Mouse (Mus musculus) limb, embryonic 10.5 days (tissue): ENCODE data around the gene Eif2ak3. TPM values are rescaled to one million over a fixed set of nuclear protein-coding genes. Genes with fewer than 3 reads are reported as not detected.
A peak's percentile ranks its signal among the peaks of the same experiment; 100 is the strongest.
"Not testable (repeated sequence)": the region's sequence is repeated elsewhere in the genome, so short reads cannot be mapped to it uniquely, and the experiment has no call there.

ENCODE experiments used
- DNase-seq: peaks from one replicate; pipeline ENCODE4 v3.0.0-alpha.2; 2017; ENCODE audit warnings: low spot score
- H3K27ac ChIP-seq: fragments of 300-500 bp; sonication (generic); 2 replicates; pipeline ENCODE4 v1.5.1; 2016; ENCODE audit warnings: mild to moderate bottlenecking
- H3K27me3 ChIP-seq: fragments of 300-500 bp; sonication (generic); 2 replicates; pipeline ENCODE4 v1.6.1; 2016; ENCODE audit warnings: low read depth, mild to moderate bottlenecking; ENCODE audit not compliant: poor library complexity, severe bottlenecking
- H3K36me3 ChIP-seq: fragments of 300-500 bp; sonication (generic); 2 replicates; pipeline ENCODE4 v1.6.1; 2016; ENCODE audit warnings: mild to moderate bottlenecking, moderate library complexity
- H3K4me1 ChIP-seq: fragments of 300-500 bp; sonication (generic); 2 replicates; pipeline ENCODE4 v1.6.1; 2016
- H3K4me3 ChIP-seq: fragments of 300-500 bp; sonication (generic); 2 replicates; pipeline ENCODE4 v1.5.1; 2016; ENCODE audit warnings: mild to moderate bottlenecking, moderate library complexity
- H3K9me3 ChIP-seq: fragments of 300-500 bp; sonication (generic); replicated peaks from 2 replicates; pipeline ENCODE4 v1.6.1; 2016; ENCODE audit warnings: mild to moderate bottlenecking
- WGBS: fragments of 180-500 bp; shearing (Covaris S2); methylation state at CpG from one replicate; pipeline ENCODE4 v1.1.7; 2016; 5-methylcytosine and 5-hydroxymethylcytosine counted together
- polyA plus RNA-seq: library from polyadenylated mRNA; unstranded; fragments of >200 nt; fragmentation: Nextera tagmentation; extraction: Ambion mirVana; gene quantifications from 2 replicates; pipeline ENCODE4 v1.2.1, GENCODE M21; 2016

Gene Eif2ak3
- polyA plus RNA-seq, 1 experiment from 2014 or later: 9.7 TPM

DNA sequence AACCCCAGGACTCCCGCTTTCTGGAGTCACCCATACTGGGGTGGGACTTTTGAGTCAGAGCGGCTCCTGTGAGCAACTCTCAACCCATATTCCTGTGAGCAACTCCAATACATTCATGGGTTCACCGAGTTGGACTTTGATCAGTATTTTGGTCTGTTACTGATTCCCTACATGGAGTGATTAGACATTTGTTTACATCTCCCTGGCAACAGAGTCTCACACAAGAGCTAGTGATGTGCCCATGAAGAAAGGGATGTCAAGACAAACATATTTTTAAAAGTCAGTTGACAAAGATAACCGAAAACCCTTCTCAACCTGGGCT is 29.7 kb upstream of the Eif2ak3 start:
- WGBS: 90% methylated on average over 4 of the region's 4 CpGs
- Histone ChIP-seq H3K27ac (no peak overlapping the region), H3K9me3 (no peaks in the 10 kb centered on the region), H3K4me1 (peaks cover 3% of the 10 kb centered on the region; the same call in 1 of the 2 replicates), H3K27me3 (no peaks in the 10 kb centered on the region), H3K36me3 (no peaks in the 10 kb centered on the region), H3K4me3 (no peak overlapping the region)
- no peak for DNase-seq

DNA sequence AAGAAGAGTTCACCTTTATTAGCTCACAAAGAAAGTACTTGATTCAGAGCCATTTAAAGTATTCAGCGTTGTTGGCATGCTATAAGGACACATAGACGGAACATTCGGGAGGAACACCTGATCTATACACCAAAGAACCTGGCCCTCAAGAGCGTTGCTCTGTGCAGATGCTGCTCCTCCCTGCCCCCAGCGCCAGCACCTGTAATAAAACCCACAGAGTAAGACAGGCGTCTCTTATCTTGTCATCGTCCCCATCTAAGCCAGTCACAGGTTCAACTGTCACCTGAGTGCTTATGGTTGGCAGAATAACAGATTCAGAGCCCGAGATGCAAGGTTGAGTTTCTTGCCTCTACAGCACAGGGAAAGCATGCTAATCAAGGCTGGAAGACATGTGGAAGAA is 28.8 kb upstream of the Eif2ak3 start:
- H3K4me1 ChIP-seq: peaks cover 3% of the 10 kb centered on the region; the same call in 1 of the 2 replicates
- H3K9me3 ChIP-seq: no peaks in the 10 kb centered on the region
- 83% methylated on average over 8 of the region's 8 CpGs for WGBS
- no peak for DNase-seq
- no peak overlapping the region for H3K27ac ChIP-seq
- H3K36me3 ChIP-seq: no peaks in the 10 kb centered on the region
- H3K4me3 ChIP-seq: no peak overlapping the region
- no peaks in the 10 kb centered on the region for H3K27me3 ChIP-seq

DNA sequence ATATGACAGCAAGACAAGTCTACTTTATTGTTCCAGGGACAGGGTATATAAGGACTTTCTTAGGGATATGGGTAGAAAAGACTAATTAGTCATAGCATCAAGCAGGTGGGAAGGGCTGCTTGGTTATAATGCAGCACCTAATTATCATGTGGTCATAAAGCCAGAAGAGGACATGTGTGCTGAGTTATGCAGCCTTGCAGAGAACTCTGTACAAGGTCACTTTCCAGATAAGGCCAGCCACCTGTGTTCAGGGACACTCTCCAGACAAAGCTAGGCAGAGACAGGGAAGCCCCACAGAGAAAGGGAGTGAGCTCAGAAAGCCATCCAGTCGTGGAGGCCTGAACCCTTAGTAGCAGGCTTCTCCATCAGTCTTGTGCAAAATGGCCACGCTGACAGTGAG is 22.7 kb upstream of the Eif2ak3 start:
- Histone ChIP-seq H3K4me1 (peaks cover 12% of the 10 kb centered on the region), H3K27ac (no peak overlapping the region), H3K27me3 (no peaks in the 10 kb centered on the region), H3K36me3 (no peaks in the 10 kb centered on the region), H3K9me3 (no peaks in the 10 kb centered on the region), H3K4me3 (no peak overlapping the region)
- 78% methylated on average over 2 of the region's 2 CpGs for WGBS
- no peak for DNase-seq

DNA sequence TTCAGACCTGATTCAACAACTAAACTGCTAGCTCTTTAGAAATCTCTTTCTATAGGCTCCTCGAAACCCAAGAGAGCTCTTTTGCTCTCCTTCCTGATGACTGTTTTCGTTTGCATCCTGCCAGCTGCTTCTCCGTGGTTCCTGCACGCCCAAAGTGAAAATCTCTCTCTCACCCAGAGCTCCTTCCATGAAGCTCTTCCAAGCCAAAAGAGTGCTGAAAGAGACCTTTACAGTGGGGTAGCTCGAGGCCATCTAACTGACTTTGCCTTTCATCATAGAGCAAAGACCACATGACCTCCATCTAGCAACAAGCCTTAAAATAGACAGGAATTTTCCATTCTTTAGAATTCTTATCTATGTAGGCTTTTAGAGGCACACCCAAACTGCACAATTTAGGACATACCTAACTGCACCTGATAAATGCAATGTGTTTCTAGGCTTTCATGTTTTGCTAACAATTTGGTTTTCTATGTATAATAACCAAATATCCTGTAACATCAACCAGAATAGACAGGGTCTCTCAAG is 21.9 kb upstream of the Eif2ak3 start:
- H3K4me1 ChIP-seq: peaks cover 12% of the 10 kb centered on the region
- 68% methylated on average over 5 of the region's 5 CpGs for WGBS
- no peaks in the 10 kb centered on the region for H3K9me3 ChIP-seq
- DNase-seq: no peak
- no peak overlapping the region for H3K4me3 ChIP-seq
- H3K27me3 ChIP-seq: no peaks in the 10 kb centered on the region
- H3K36me3 ChIP-seq: no peaks in the 10 kb centered on the region
- no peak overlapping the region for H3K27ac ChIP-seq

DNA sequence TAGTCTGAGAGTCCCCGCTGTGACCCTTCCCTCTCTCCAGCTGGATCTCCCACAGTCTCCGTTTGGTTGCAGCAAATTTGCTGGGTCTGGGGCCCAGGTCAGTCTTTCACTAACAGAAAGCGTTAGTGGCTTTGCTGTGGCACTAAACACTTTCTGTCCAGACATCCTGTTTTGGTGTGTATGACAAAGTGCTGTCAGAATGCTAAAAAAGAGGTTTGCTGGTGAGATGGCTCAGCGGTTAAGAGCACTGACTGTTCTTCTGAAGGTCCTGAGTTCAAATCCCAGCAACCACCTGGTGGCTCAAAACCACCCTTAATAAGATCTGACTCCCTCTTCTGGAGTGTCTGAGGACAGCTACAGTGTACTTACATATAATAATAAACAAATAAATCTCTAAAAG is 21.0 kb upstream of the Eif2ak3 start:
- H3K27me3 ChIP-seq, H3K27ac ChIP-seq, H3K36me3 ChIP-seq, H3K4me3 ChIP-seq, DNase-seq, H3K9me3 ChIP-seq: not testable (repeated sequence)
- H3K4me1 ChIP-seq: peaks cover 12% of the 10 kb centered on the region
- whole genome bisulfite sequencing: 79% methylated on average over 4 of the region's 4 CpGs

DNA sequence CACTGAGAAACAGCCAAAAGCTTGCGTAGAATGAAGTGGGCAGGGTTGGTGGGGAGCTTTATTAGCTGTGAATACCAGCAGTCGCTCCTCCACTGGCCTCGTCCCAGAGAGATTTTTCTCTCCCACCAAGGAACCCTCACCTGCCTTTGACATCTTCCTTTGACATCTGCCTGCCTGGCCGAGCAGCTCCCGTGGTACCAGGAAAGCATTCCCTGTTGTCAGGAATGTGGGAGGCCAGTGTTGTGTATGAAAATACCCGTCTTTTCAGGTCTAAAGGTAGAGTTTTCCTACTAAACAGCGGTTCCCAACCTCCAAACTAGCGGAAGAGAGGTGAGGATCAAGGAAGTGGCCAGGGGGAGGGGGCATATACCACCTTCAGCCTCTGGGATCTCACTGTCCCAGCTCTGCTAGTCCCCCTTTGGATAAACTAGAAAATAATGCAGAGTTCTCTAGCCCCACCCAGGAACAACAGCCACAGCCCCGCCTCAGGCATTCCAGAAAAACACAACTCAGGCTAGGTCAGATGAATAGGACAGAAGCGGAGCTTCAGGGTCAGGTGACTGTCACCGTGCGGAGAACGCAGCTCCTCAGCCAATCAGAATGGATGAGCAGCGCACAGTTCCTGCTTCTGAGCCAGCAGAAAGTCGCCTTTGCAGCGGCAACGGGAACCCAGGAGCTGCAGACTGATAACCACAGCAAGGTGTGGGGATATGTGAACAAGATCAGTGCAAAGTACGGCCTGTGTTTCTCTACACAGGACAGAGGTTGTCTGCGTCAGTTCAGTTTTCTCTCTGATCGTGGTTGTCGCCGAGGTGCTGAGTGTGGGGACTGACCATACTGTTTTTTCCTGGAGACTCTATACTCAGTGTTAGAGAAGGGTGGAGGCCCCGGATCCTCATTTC is 20.0 kb upstream of the Eif2ak3 start:
- Histone ChIP-seq H3K4me1 (peaks cover 12% of the 10 kb centered on the region), H3K27ac (peak overlapping the region; percentile 38; the same call in 1 of the 2 replicates), H3K36me3 (no peaks in the 10 kb centered on the region), H3K9me3 (no peaks in the 10 kb centered on the region), H3K4me3 (peak overlapping the region; percentile 54), H3K27me3 (no peaks in the 10 kb centered on the region)
- WGBS: 11% methylated on average over 23 of the region's 23 CpGs
- DNase-seq: peak; percentile 61

DNA sequence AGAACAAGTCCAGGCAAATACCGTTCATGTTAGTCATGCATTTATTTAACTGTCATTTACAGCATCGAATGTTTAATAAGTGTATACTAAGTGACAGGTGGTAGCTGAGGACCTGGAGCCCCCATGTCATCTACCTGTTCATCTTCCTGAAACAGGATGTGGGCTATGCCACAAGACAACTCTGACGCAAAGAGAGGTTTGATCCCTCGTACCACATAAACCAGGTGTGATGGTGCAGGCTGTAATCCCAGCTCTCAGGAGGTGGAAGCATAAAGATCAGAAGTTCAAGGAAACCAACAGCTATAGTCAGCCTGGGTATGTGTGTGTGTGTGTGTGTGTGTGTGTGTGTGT is 19.4 kb upstream of the Eif2ak3 start:
- no peak overlapping the region for H3K27ac ChIP-seq
- DNase-seq: no peak

DNA sequence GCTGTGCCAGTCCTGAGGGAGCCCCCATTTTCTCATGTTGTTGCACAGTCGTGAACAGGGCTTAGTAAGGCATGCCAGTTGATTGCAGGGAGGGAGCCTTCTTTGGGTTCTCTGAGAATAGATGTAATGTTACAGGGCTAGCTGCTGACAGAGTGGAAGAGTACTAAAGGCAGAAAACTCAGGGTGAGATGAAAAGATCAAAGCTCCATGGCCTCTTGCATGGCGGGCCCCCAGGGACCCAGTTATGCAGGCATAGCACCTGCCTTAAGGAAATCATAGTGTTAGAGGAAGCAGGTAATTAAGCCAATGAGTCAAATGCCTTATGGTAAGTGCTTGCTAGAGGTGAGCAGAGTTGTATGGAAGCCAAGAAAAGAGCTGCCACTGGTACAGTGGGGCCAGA is 14.9 kb upstream of the Eif2ak3 start:
- H3K4me3 ChIP-seq: no peak overlapping the region
- no peaks in the 10 kb centered on the region for H3K27me3 ChIP-seq
- H3K27ac ChIP-seq: no peak overlapping the region
- H3K4me1 ChIP-seq: peaks cover 8% of the 10 kb centered on the region
- H3K36me3 ChIP-seq: no peaks in the 10 kb centered on the region
- 52% methylated on average over 2 of the region's 2 CpGs for WGBS
- no peaks in the 10 kb centered on the region for H3K9me3 ChIP-seq
- no peak for DNase-seq

More for the DNA sequence above, 19.4 kb upstream of the Eif2ak3 start:
- no peaks in the 10 kb centered on the region for H3K27me3 ChIP-seq
- H3K36me3 ChIP-seq: no peaks in the 10 kb centered on the region
- WGBS: 53% methylated on average over 4 of the region's 4 CpGs
- H3K9me3 ChIP-seq: no peaks in the 10 kb centered on the region
- H3K4me3 ChIP-seq: peak overlapping the region; percentile 54
- H3K4me1 ChIP-seq: peaks cover 12% of the 10 kb centered on the region

DNA sequence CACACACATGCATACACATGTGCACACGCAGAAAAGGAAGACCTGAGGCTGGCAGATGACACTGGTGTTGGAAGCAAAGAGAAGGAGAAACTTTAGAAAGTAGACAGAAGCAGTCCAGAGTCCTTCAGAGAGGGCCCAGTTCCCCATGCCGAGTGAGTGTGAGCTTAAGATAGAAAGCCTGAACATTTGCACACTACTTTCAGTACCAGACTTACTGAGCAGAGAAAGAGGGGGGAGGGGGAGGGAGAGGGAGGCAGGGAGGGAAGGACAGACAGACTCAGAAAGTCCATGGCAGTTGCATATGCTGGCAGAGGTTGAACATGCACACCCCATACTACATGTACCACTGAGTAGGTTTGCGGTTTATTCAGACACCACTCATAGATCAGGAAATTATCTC is 13.8 kb upstream of the Eif2ak3 start:
- WGBS: 86% methylated on average over 3 of the region's 3 CpGs

DNA sequence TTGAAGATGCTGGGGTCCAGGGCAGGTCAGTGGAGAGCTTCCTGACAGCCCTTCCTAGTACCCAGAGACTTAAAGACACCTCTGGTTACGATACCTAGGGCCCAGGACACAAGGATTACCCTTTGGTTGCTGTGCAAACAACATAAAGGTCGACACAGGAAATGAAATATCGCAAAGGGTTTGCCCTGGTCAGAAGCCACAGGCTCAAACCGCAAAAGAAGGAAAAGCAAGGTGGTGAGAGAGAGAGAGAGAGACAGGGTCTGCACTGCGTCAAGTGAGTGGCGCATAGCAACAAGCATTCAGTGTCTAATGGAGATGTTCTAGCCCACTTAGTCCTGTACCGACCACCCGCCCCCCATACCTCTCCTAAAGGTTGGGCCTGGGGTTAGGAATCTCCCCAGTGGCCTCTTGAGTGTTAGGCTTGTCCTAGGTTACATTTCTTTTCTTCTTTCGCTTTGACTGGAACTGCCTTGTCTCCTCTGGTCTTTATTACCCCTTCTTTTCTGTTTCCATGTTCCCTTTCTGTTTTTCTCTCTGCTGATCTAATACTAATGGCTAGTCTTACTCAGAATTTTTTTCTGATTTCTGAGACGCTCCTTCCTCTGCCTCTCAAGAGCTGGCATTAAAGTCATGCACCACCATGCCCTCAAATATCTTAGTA is 13.0 kb upstream of the Eif2ak3 start:
- no peaks in the 10 kb centered on the region for H3K27me3 ChIP-seq
- H3K27ac ChIP-seq: no peak overlapping the region
- DNase-seq: no peak
- H3K9me3 ChIP-seq: no peaks in the 10 kb centered on the region
- no peak overlapping the region for H3K4me3 ChIP-seq
- WGBS: 79% methylated on average over 10 of the region's 10 CpGs
- H3K4me1 ChIP-seq: peaks cover 3% of the 10 kb centered on the region; the same call in 1 of the 2 replicates
- H3K36me3 ChIP-seq: no peaks in the 10 kb centered on the region

More for the DNA sequence above, 13.8 kb upstream of the Eif2ak3 start:
- H3K4me1 ChIP-seq: peaks cover 3% of the 10 kb centered on the region; the same call in 1 of the 2 replicates
- H3K9me3 ChIP-seq: no peaks in the 10 kb centered on the region
- no peaks in the 10 kb centered on the region for H3K36me3 ChIP-seq
- H3K27me3 ChIP-seq: no peaks in the 10 kb centered on the region
- no peak overlapping the region for H3K4me3 ChIP-seq
- DNase-seq: no peak
- H3K27ac ChIP-seq: no peak overlapping the region

DNA sequence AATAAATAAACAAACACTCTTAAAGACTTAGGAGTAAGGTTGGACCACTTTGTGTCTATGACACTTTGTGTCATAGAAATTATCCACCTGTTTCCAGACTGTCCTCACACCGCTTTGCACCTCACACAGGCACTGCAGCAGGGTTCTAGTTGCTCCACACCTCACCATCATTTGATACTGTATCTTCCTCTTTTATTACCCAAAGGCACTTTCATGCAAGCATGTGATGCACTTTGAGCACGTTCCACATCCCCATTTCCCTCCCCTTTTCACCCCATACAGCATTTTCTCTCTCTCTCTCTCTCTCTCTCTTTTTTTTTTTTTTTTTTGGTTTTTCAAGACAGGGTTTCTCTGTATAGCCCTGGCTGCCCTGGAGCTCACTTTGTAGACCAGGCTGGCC is 7.0 kb upstream of the Eif2ak3 start:
- no peak for DNase-seq
- Histone ChIP-seq H3K4me1 (no peaks in the 10 kb centered on the region), H3K27ac (no peak overlapping the region), H3K4me3 (no peak overlapping the region), H3K9me3 (no peaks in the 10 kb centered on the region), H3K36me3 (no peaks in the 10 kb centered on the region), H3K27me3 (no peaks in the 10 kb centered on the region)
- 90% methylated on average over 2 of the region's 2 CpGs for WGBS

DNA sequence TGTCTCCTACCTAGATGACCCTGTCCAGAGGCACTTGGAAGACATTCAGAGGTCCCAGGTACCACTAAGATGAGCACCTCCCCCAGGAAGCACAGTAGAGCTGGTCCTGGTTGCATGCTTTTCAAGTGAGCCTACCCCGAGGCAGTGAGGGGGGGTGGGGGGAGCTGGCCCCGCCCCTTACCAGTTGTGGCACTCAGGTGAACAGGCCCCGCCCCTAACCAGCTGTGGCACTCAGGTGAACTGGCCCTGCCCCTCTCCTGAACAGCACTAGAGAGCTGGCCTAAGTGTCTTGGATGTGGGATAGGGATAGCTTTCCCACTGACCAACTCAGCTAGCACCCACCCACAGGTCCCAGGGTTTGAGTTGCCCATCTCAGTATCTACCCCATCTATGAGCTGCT is 5.8 kb upstream of the Eif2ak3 start:
- Histone ChIP-seq H3K27ac (no peak overlapping the region), H3K36me3 (no peaks in the 10 kb centered on the region), H3K27me3 (no peaks in the 10 kb centered on the region), H3K4me3 (no peak overlapping the region), H3K4me1 (peaks cover 5% of the 10 kb centered on the region), H3K9me3 (no peaks in the 10 kb centered on the region)
- WGBS: 47% methylated on average over 3 of the region's 3 CpGs
- DNase-seq: no peak

DNA sequence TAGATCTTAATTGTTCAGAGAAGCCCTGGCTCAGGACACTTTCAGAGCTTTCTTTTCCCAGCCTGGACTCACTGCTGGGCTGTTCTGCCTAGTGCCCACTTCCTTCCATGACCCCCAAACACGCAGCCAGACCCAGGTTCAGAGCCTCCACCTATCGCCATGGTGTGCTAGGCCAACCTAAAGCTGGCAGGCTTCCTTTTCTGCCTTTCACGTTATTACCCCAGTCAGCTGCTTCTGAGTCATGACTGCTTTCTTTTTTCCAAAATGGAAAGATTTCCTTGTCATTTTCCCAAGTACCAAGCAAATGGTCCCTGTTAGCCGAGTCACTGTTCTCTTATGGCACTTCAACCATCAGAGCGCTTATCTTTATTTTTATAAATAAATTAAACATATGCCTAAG is 4.0 kb upstream of the Eif2ak3 start:
- 76% methylated on average over 5 of the region's 5 CpGs for WGBS

More for the DNA sequence above, 4.0 kb upstream of the Eif2ak3 start:
- H3K4me1 ChIP-seq: peaks cover 12% of the 10 kb centered on the region
- H3K27ac ChIP-seq: no peak overlapping the region
- no peaks in the 10 kb centered on the region for H3K36me3 ChIP-seq
- H3K4me3 ChIP-seq: no peak overlapping the region
- no peak for DNase-seq
- H3K27me3 ChIP-seq: no peaks in the 10 kb centered on the region
- no peaks in the 10 kb centered on the region for H3K9me3 ChIP-seq
